Mouse (Mus musculus): ENCODE measurements around the gene Itsn2. TPM values are rescaled to one million over a fixed set of nuclear protein-coding genes. Genes with fewer than 3 reads are reported as not detected.

Gene Itsn2
- polyA plus RNA-seq, 1 experiment from 2014 or later, result 35.8 TPM

GRCm38 (mm10) chr12:4606625-4607024 lies 14.2 kb downstream of the Itsn2 start:
- Histone ChIP-seq H3K4me3 (no peak overlapping the region), H3K27ac (no peak overlapping the region), H3K27me3 (no peaks in the 10 kb centered on the region), H3K9me3 (no peaks in the 10 kb centered on the region), H3K36me3 (no peaks in the 10 kb centered on the region), H3K9ac (no peak overlapping the region), H3K4me1 (no peaks in the 10 kb centered on the region), H3K4me2 (replicated peaks) (no peak overlapping the region)
- ATAC-seq (ENCODE audit: low FRiP score, low read depth), result no peak
- WGBS, result 43% methylated on average over 3 of the region's 3 CpGs

DNA sequence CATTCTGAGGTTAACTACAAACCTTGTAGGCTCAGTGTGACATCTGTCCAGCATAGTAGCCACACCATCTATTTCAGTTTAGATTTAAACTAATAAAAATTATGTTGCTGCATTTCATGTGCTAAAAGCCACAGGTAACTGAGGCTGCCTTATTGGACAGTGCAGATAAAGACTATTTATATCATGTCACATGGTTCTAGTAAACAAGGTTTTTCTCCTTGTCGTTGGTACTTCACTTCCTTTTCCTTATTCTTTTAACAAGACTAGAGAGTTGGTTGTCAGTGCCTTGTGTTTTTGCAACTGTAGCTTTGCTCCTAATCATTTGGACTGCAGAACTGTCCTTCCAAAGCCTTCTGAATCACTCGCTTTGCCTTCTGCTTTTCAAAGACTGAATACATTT lies 22.3 kb downstream of the Itsn2 start:
- ATAC-seq (ENCODE audit: low FRiP score, low read depth), result no peak
- Histone ChIP-seq H3K4me3 (no peak overlapping the region), H3K36me3 (0 out of 2 replicates have a peak, but pooled peaks cover 4% of the 10 kb centered on the region), H3K27ac (no peak overlapping the region), H3K4me1 (no peaks in the 10 kb centered on the region), H3K9ac (no peak overlapping the region), H3K9me3 (no peaks in the 10 kb centered on the region), H3K4me2 (replicated peaks) (no peak overlapping the region), H3K27me3 (no peaks in the 10 kb centered on the region)
- WGBS, result 69% methylated on average over 2 of the region's 2 CpGs

DNA sequence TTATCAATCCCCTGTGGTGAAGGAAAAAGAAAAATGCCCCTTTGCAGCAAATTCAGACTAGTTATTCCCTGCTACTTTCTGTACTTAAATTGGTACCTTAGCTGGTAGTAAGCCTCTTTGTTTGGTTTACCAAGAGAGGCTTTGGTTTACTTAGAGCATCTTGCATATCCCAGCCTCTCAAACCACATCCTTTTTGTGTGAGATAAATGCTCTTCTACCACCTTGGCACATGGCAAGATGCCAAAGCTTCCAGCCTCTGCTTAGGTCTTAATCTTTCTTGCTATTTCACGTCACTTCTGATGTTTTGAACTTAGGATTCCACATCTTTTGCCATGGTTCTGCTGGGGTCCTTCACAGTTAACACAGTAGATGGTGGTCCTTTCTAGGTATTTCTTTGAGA lies 31.8 kb downstream of the Itsn2 start:
- Histone ChIP-seq H3K4me1 (no peaks in the 10 kb centered on the region), H3K9ac (no peak overlapping the region), H3K9me3 (no peaks in the 10 kb centered on the region), H3K4me3 (no peak overlapping the region), H3K27ac (no peak overlapping the region), H3K36me3 (peaks cover 10% of the 10 kb centered on the region; the same call in 1 of the 2 replicates), H3K27me3 (no peaks in the 10 kb centered on the region), H3K4me2 (replicated peaks) (no peak overlapping the region)
- WGBS, result 80% methylated on average over 1 of the region's 1 CpGs
- no peak for ATAC-seq (ENCODE audit: low FRiP score, low read depth)

DNA sequence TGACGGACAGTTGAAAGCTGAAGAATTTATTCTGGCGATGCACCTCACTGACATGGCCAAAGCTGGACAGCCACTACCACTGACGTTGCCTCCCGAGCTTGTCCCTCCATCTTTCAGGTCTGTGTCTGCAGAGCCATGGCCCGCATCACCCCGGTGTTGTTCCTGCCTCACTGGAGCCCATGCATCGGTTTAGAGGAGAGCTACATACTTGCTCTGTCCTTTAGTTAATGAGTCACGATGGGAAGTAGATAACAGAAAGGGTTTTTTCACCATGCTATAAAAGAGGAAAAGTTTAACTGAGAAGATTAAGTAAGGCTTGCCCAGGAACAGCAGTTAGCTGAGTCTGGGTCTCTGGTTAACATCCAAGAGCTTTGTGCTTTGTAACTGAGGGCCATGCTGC lies 40.5 kb downstream of the Itsn2 start:
- H3K4me2 ChIP-seq (replicated peaks), result no peak overlapping the region
- H3K9me3 ChIP-seq, result no peaks in the 10 kb centered on the region
- WGBS, result 91% methylated on average over 8 of the region's 8 CpGs
- H3K4me3 ChIP-seq, result no peak overlapping the region
- no peaks in the 10 kb centered on the region for H3K4me1 ChIP-seq
- peaks cover 53% of the 10 kb centered on the region for H3K36me3 ChIP-seq
- no peaks in the 10 kb centered on the region for H3K27me3 ChIP-seq
- no peak overlapping the region for H3K27ac ChIP-seq
- H3K9ac ChIP-seq, result no peak overlapping the region
- no peak for ATAC-seq (ENCODE audit: low FRiP score, low read depth)

GRCm38 (mm10) chr12:4638438-4638837 lies 46.0 kb downstream of the Itsn2 start:
- H3K4me3 ChIP-seq, result no peak overlapping the region
- no peak overlapping the region for H3K4me2 ChIP-seq (replicated peaks)
- no peak overlapping the region for H3K9ac ChIP-seq
- H3K9me3 ChIP-seq, result no peaks in the 10 kb centered on the region
- H3K4me1 ChIP-seq, result no peaks in the 10 kb centered on the region
- H3K27ac ChIP-seq, result no peak overlapping the region
- no peak for ATAC-seq (ENCODE audit: low FRiP score, low read depth)
- H3K27me3 ChIP-seq, result no peaks in the 10 kb centered on the region
- H3K36me3 ChIP-seq, result peaks cover 59% of the 10 kb centered on the region
- WGBS, result 96% methylated on average over 1 of the region's 1 CpGs

DNA sequence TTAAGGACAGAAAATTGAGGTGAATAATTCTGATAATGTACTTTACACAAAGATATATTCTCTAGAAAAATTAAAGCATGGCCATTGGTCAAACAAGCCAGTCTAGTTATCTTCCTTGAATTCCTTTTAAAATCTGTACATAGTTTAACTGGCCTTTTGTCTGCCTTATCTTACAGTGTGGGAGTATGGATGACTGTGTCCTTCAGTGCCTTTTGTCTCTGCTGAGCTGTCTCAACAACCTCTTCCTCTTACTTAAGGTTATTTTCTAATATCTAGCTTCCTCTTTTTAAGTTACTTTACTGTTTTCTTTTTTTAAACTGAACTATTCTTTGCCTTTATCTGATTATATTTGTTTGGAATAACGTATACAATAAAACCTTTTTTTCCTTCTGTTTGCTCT lies 48.3 kb downstream of the Itsn2 start:
- 90% methylated on average over 1 of the region's 1 CpGs for WGBS
- ATAC-seq (ENCODE audit: low FRiP score, low read depth), result no peak
- H3K9ac ChIP-seq, result no peak overlapping the region
- H3K4me1 ChIP-seq, result no peaks in the 10 kb centered on the region
- no peak overlapping the region for H3K27ac ChIP-seq
- no peaks in the 10 kb centered on the region for H3K9me3 ChIP-seq
- no peak overlapping the region for H3K4me3 ChIP-seq
- no peak overlapping the region for H3K4me2 ChIP-seq (replicated peaks)
- peaks cover 52% of the 10 kb centered on the region for H3K36me3 ChIP-seq
- H3K27me3 ChIP-seq, result no peaks in the 10 kb centered on the region

- WGBS, result 91% methylated on average over 2 of the region's 2 CpGs
- H3K36me3 ChIP-seq, result peaks cover 63% of the 10 kb centered on the region
Observed at GRCm38 (mm10) chr12:4656813-4657212, 64.4 kb downstream of the Itsn2 start.

DNA sequence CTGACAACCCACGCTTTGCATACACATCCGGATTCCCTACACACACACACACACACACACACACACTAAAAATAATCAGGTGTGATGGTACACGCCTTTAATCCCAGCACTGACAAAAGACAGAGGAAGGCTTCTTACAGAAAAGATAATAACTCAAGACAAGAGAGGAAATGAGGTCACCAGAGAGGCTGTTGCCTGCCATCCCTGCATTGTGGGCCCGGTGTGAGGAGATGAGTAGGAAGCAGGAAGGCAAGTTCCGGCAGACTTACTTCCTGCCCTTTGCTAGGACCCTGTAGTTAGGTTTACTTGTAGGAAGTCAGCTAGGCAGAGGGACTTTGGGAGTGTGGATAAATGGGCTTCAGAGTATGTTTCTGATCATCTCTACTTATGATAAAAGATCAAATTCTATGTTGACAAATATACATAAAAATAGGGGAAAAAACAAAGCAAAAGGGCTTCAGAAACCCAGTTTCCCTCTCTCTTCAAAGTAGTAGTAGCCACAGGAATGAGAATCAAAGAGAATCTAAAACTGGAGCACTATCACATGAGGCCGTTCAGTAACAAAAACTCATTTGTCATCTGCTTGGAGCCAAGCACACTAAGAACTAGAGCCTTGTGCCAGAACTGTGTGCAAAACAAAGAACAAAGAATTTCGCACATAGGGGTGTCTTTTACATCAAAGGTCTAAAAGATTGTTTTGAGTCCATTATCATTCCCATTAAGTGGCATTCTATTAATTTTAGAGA lies 72.7 kb downstream of the Itsn2 start:
- Histone ChIP-seq H3K9ac (no peak overlapping the region), H3K36me3 (peaks cover 58% of the 10 kb centered on the region), H3K27ac (no peak overlapping the region), H3K4me1 (no peaks in the 10 kb centered on the region), H3K4me3 (no peak overlapping the region), H3K4me2 (replicated peaks) (no peak overlapping the region), H3K9me3 (no peaks in the 10 kb centered on the region), H3K27me3 (no peaks in the 10 kb centered on the region)
- WGBS, result 82% methylated on average over 7 of the region's 7 CpGs
- ATAC-seq (ENCODE audit: low FRiP score, low read depth), result no peak

More at GRCm38 (mm10) chr12:4656813-4657212, 64.4 kb downstream of the Itsn2 start:
- no peak for ATAC-seq (ENCODE audit: low FRiP score, low read depth)
- Histone ChIP-seq H3K9ac (no peak overlapping the region), H3K27ac (no peak overlapping the region), H3K4me1 (no peaks in the 10 kb centered on the region), H3K9me3 (no peaks in the 10 kb centered on the region), H3K27me3 (no peaks in the 10 kb centered on the region), H3K4me3 (no peak overlapping the region), H3K4me2 (replicated peaks) (no peak overlapping the region)

GRCm38 (mm10) chr12:4665675-4666037 lies 73.2 kb downstream of the Itsn2 start:
- H3K9ac ChIP-seq, result no peak overlapping the region
- no peaks in the 10 kb centered on the region for H3K9me3 ChIP-seq
- no peak overlapping the region for H3K27ac ChIP-seq
- H3K4me2 ChIP-seq (replicated peaks), result no peak overlapping the region
- peaks cover 59% of the 10 kb centered on the region for H3K36me3 ChIP-seq
- no peaks in the 10 kb centered on the region for H3K4me1 ChIP-seq
- WGBS, result 94% methylated on average over 5 of the region's 5 CpGs
- no peak overlapping the region for H3K4me3 ChIP-seq
- ATAC-seq (ENCODE audit: low FRiP score, low read depth), result no peak
- no peaks in the 10 kb centered on the region for H3K27me3 ChIP-seq

- Histone ChIP-seq H3K4me1 (no peaks in the 10 kb centered on the region), H3K9ac (no peak overlapping the region), H3K9me3 (no peaks in the 10 kb centered on the region), H3K27ac (no peak overlapping the region), H3K4me3 (no peak overlapping the region), H3K36me3 (peaks cover 50% of the 10 kb centered on the region), H3K27me3 (no peaks in the 10 kb centered on the region), H3K4me2 (replicated peaks) (no peak overlapping the region)
- WGBS, result 72% methylated on average over 1 of the region's 1 CpGs
- no peak for ATAC-seq (ENCODE audit: low FRiP score, low read depth)
Observed at GRCm38 (mm10) chr12:4676336-4676735, 83.9 kb downstream of the Itsn2 start.

GRCm38 (mm10) chr12:4679971-4680370 lies 87.5 kb downstream of the Itsn2 start:
- Histone ChIP-seq H3K9me3 (no peaks in the 10 kb centered on the region), H3K27ac (no peak overlapping the region), H3K27me3 (no peaks in the 10 kb centered on the region), H3K36me3 (peaks cover 20% of the 10 kb centered on the region), H3K4me3 (no peak overlapping the region), H3K4me2 (replicated peaks) (no peak overlapping the region), H3K4me1 (no peaks in the 10 kb centered on the region), H3K9ac (no peak overlapping the region)
- ATAC-seq (ENCODE audit: low FRiP score, low read depth), result no peak
- WGBS, result 78% methylated on average over 4 of the region's 4 CpGs

GRCm38 (mm10) chr12:4685441-4685840 lies 93.0 kb downstream of the Itsn2 start:
- no peaks in the 10 kb centered on the region for H3K27me3 ChIP-seq
- H3K9me3 ChIP-seq, result no peaks in the 10 kb centered on the region
- no peak overlapping the region for H3K27ac ChIP-seq
- no peak overlapping the region for H3K4me2 ChIP-seq (replicated peaks)
- H3K9ac ChIP-seq, result no peak overlapping the region
- H3K4me1 ChIP-seq, result no peaks in the 10 kb centered on the region
- H3K4me3 ChIP-seq, result no peak overlapping the region
- 91% methylated on average over 4 of the region's 4 CpGs for WGBS
- ATAC-seq (ENCODE audit: low FRiP score, low read depth), result no peak
- peaks cover 6% of the 10 kb centered on the region; the same call in 1 of the 2 replicates for H3K36me3 ChIP-seq

GRCm38 (mm10) chr12:4688386-4688785 lies 95.9 kb downstream of the Itsn2 start:
- H3K4me3 ChIP-seq, result no peak overlapping the region
- no peak overlapping the region for H3K9ac ChIP-seq
- H3K4me1 ChIP-seq, result no peaks in the 10 kb centered on the region
- H3K27ac ChIP-seq, result no peak overlapping the region
- no peak for ATAC-seq (ENCODE audit: low FRiP score, low read depth)
- WGBS, result 84% methylated on average over 2 of the region's 2 CpGs
- no peak overlapping the region for H3K4me2 ChIP-seq (replicated peaks)
- no peaks in the 10 kb centered on the region for H3K27me3 ChIP-seq
- H3K36me3 ChIP-seq, result peaks cover 6% of the 10 kb centered on the region; the same call in 1 of the 2 replicates
- no peaks in the 10 kb centered on the region for H3K9me3 ChIP-seq
